Mouse (Mus musculus) MEL (cell line): ENCODE results near the gene Fez2. TPM values are rescaled to one million over a fixed set of nuclear protein-coding genes. Genes with fewer than 3 reads are reported as not detected.

Experiments
- DNase-seq: peaks from one replicate; pipeline ENCODE4 v3.0.0; 2011; ENCODE audit warnings: low read depth, low spot score
- H3K27ac ChIP-seq: 2 replicates; pipeline ENCODE4 v1.5.1; 2012; ENCODE audit warnings: low read depth, mild to moderate bottlenecking, control low read depth, low read length, moderate library complexity; ENCODE audit not compliant: control insufficient read depth
- H3K27me3 ChIP-seq, 2 experiments: fragments of 150-350 bp in 1 of 2; sonication (generic) in 1 of 2; 2 replicates each; pipeline ENCODE4 v1.6.1; 2012; ENCODE audit warnings: low read length in 2 of 2, mild to moderate bottlenecking in 2 of 2, improper control_type of control experiment in 1 of 2, moderate library complexity in 1 of 2; ENCODE audit not compliant: insufficient read depth in 2 of 2, control insufficient read depth in 1 of 2
- H3K36me3 ChIP-seq, 2 experiments: 2 replicates each; pipeline ENCODE4 v1.6.1; 2012 to 2014; ENCODE audit warnings: low read length in 2 of 2, improper control_type of control experiment in 1 of 2, inconsistent platforms in 1 of 2, mild to moderate bottlenecking in 1 of 2; ENCODE audit not compliant: insufficient read depth in 2 of 2, control insufficient read depth in 1 of 2
- H3K4me1 ChIP-seq, 2 experiments: fragments of 150-350 bp in 1 of 2; sonication (generic) in 1 of 2; 2 replicates each; pipeline ENCODE4 v1.6.1; 2012; ENCODE audit warnings: low read length in 2 of 2, improper control_type of control experiment in 1 of 2, mild to moderate bottlenecking in 1 of 2; ENCODE audit not compliant: insufficient read depth in 2 of 2, control insufficient read depth in 1 of 2
- H3K4me3 ChIP-seq, 2 experiments: fragments of 150-350 bp in 1 of 2; sonication (generic) in 1 of 2; 2 replicates each; pipeline ENCODE4 v1.5.1; 2012; ENCODE audit warnings: low read depth in 2 of 2, low read length in 2 of 2, mild to moderate bottlenecking in 2 of 2, moderate library complexity in 2 of 2, control low read depth in 1 of 2, improper control_type of control experiment in 1 of 2; ENCODE audit not compliant: control insufficient read depth in 1 of 2, insufficient read depth in 1 of 2
- H3K79me2 ChIP-seq: 2 replicates; pipeline ENCODE4 v1.6.1; 2012; ENCODE audit warnings: mild to moderate bottlenecking, low read length, moderate library complexity; ENCODE audit not compliant: control insufficient read depth, poor library complexity, insufficient read depth
- H3K9ac ChIP-seq: 2 replicates; pipeline ENCODE4 v1.6.1; 2012; ENCODE audit warnings: low read depth, mild to moderate bottlenecking, control low read depth, low read length, moderate library complexity; ENCODE audit not compliant: control insufficient read depth, poor library complexity, severe bottlenecking
- H3K9me3 ChIP-seq: fragments of 150-350 bp; sonication (generic); replicated peaks from 2 replicates; pipeline ENCODE4 v1.6.1; 2012; ENCODE audit warnings: mild to moderate bottlenecking, low read length, improper control_type of control experiment, moderate library complexity; ENCODE audit not compliant: insufficient read depth
- CHD1 ChIP-seq: IDR thresholded peaks from 2 replicates; pipeline ENCODE4 v1.6.1; 2012; ENCODE audit warnings: low read depth, mild to moderate bottlenecking, inconsistent platforms, low read length, improper control_type of control experiment
- CHD2 ChIP-seq: IDR thresholded peaks from 2 replicates; pipeline ENCODE4 v1.6.1; 2011; ENCODE audit warnings: low read length, improper control_type of control experiment
- E2F4 ChIP-seq: IDR thresholded peaks from 2 replicates; pipeline ENCODE4 v1.6.1; 2011; ENCODE audit warnings: low read depth, low read length, improper control_type of control experiment, borderline replicate concordance
- ETS1 ChIP-seq: IDR thresholded peaks from 2 replicates; pipeline ENCODE4 v1.6.1; 2012; ENCODE audit warnings: low read depth, mild to moderate bottlenecking, inconsistent platforms, low read length, improper control_type of control experiment, moderate library complexity
- GABPA ChIP-seq: IDR thresholded peaks from 2 replicates; pipeline ENCODE4 v1.6.1; 2012; ENCODE audit warnings: low read depth, mild to moderate bottlenecking, inconsistent platforms, low read length, improper control_type of control experiment, moderate library complexity
- MAFK ChIP-seq: IDR thresholded peaks from 2 replicates; pipeline ENCODE4 v1.6.1; 2011; ENCODE audit warnings: low read depth, mild to moderate bottlenecking, low read length, improper control_type of control experiment, borderline replicate concordance
- MAX ChIP-seq: IDR thresholded peaks from 2 replicates; pipeline ENCODE4 v1.6.1; 2011; ENCODE audit warnings: low read length, improper control_type of control experiment
- MAZ ChIP-seq: IDR thresholded peaks from 2 replicates; pipeline ENCODE4 v1.6.1; 2012; ENCODE audit warnings: low read depth, mild to moderate bottlenecking, inconsistent platforms, low read length, improper control_type of control experiment
- MXI1 ChIP-seq: IDR thresholded peaks from 2 replicates; pipeline ENCODE4 v1.6.1; 2011; ENCODE audit warnings: mild to moderate bottlenecking, low read depth, low read length, improper control_type of control experiment
- MYB ChIP-seq: IDR thresholded peaks from 2 replicates; pipeline ENCODE4 v1.6.1; 2011; ENCODE audit warnings: mild to moderate bottlenecking, low read depth, low read length, improper control_type of control experiment
- MYC ChIP-seq: IDR thresholded peaks from 2 replicates; pipeline ENCODE4 v1.6.1; 2011; ENCODE audit warnings: low read depth, mild to moderate bottlenecking, low read length, improper control_type of control experiment, moderate library complexity
- NELFE ChIP-seq: IDR thresholded peaks from 2 replicates; pipeline ENCODE4 v1.6.1; 2011; ENCODE audit warnings: low read depth, low read length, improper control_type of control experiment
- POLR2A ChIP-seq, 2 experiments: IDR thresholded peaks; 2 replicates each; pipeline ENCODE4 v1.6.1; 2011 to 2012; ENCODE audit warnings: low read length in 2 of 2, mild to moderate bottlenecking in 2 of 2, control low read depth in 1 of 2, improper control_type of control experiment in 1 of 2, low read depth in 1 of 2, moderate library complexity in 1 of 2; ENCODE audit not compliant: control insufficient read depth in 1 of 2, insufficient read depth in 1 of 2, poor library complexity in 1 of 2
- POLR2AphosphoS2 ChIP-seq: IDR thresholded peaks from 2 replicates; pipeline ENCODE4 v1.6.1; 2011; ENCODE audit warnings: low read length, improper control_type of control experiment
- RCOR1 ChIP-seq: IDR thresholded peaks from 2 replicates; pipeline ENCODE4 v1.6.1; 2012; ENCODE audit warnings: low read depth, mild to moderate bottlenecking, inconsistent platforms, low read length, improper control_type of control experiment
- TBP ChIP-seq: IDR thresholded peaks from 2 replicates; pipeline ENCODE4 v1.8.0; 2011; ENCODE audit warnings: low read depth, low read length, improper control_type of control experiment
- USF2 ChIP-seq, 2 experiments: IDR thresholded peaks; 2 replicates each; pipeline ENCODE4 v1.6.1; 2011 to 2012; ENCODE audit warnings: improper control_type of control experiment in 2 of 2, low read length in 2 of 2, borderline replicate concordance in 1 of 2, inconsistent platforms in 1 of 2, low read depth in 1 of 2, mild to moderate bottlenecking in 1 of 2; ENCODE audit not compliant: insufficient read depth in 1 of 2
- ZNF384 ChIP-seq: IDR thresholded peaks from 2 replicates; pipeline ENCODE4 v1.6.1; 2012; ENCODE audit warnings: low read depth, mild to moderate bottlenecking, inconsistent platforms, low read length, improper control_type of control experiment
- polyA plus RNA-seq, 2 experiments: library from polyadenylated mRNA; stranded (reverse) in 1 of 2; unstranded in 1 of 2; fragments of >175 nt in 1 of 2; fragments of >200 nt in 1 of 2; gene quantifications; 2 replicates each; pipeline versions ENCODE4 v1.2.1 to v1.2.4; 2012; ENCODE audit warnings: low replicate concordance in 2 of 2, low read depth in 1 of 2; ENCODE audit not compliant: insufficient read length in 2 of 2, insufficient read depth in 1 of 2, missing spikeins in 1 of 2
- total RNA-seq: library from RNA; depleted of rRNA; stranded (reverse); fragments of 300-350 nt; gene quantifications from 2 replicates; pipeline ENCODE4 v1.2.3, GENCODE M21; 2012

Fez2 gene
- total and polyA plus RNA-seq, 3 experiments, result 11.7 to 17.4 TPM; not detected in 1

GRCm38 (mm10) chr17:78335250-78335649, 82.7 kb downstream of the Fez2 start:
- Histone ChIP-seq H3K79me2 (no peaks in the 10 kb centered on the region), H3K9me3 (no peaks in the 10 kb centered on the region), H3K4me3 (no peak overlapping the region), H3K4me1 (peaks cover 2 to 5% of the 10 kb centered on the region in 2 experiments; a peak in 2 of 4 replicates), H3K9ac (no peak overlapping the region), H3K27me3 (no peaks in the 10 kb centered on the region), H3K36me3 (peaks cover 0 to 4% of the 10 kb centered on the region in 2 experiments; a peak in 1 of 4 replicates), H3K27ac (no peak overlapping the region)
- DNase-seq, result no peak
- no peak for TF ChIP-seq MYC
- TF ChIP-seq MXI1, result no peak
- no peak for TF ChIP-seq RCOR1
- TF ChIP-seq USF2 (IDR thresholded peaks at IDR 0.05; ENCODE audit: borderline replicate concordance in 1 of 2, insufficient read depth in 1 of 2, low read depth in 1 of 2, low read length in 2 of 2), result no peak
- TF ChIP-seq GABPA, result no peak
- no peak for TF ChIP-seq MAFK
- TF ChIP-seq MAX, result no peak

- no peaks in the 10 kb centered on the region for H3K27me3 ChIP-seq
- peaks cover 0 to 4% of the 10 kb centered on the region in 2 experiments; a peak in 1 of 4 replicates for H3K36me3 ChIP-seq
- no peak for DNase-seq
- TF ChIP-seq NELFE (no peak), ZNF384 (no peak), E2F4 (no peak), POLR2AphosphoS2 (no peak), CHD1 (no peak), MYB (no peak), MAZ (no peak), CHD2 (no peak), ETS1 (no peak), POLR2A (IDR thresholded peaks at IDR 0.05; ENCODE audit: control insufficient read depth in 1 of 2, insufficient read depth in 1 of 2, low read depth in 1 of 2, low read length in 2 of 2, poor library complexity in 1 of 2) (no peak), TBP (no peak)
- no peaks in the 10 kb centered on the region for H3K9me3 ChIP-seq
- no peak overlapping the region for H3K4me3 ChIP-seq
- peaks cover 2 to 10% of the 10 kb centered on the region in 2 experiments; a peak in 3 of 4 replicates for H3K4me1 ChIP-seq
- H3K9ac ChIP-seq, result no peak overlapping the region
- H3K79me2 ChIP-seq, result no peaks in the 10 kb centered on the region
- H3K27ac ChIP-seq, result no peak overlapping the region
Measured at GRCm38 (mm10) chr17:78333275-78333674, 84.7 kb downstream of the Fez2 start.
